Mouse (Mus musculus) stomach, embryonic 14.5 days (tissue): ENCODE measurements around the gene Cd33. TPM values are rescaled to one million over a fixed set of nuclear protein-coding genes. Genes with fewer than 3 reads are reported as not detected.

Experiments used
- ATAC-seq: fragments of 200-750 bp; cut with Nextera tagmentation; 2 replicates; pipeline ENCODE4 v1.8.0; 2017; ENCODE audit warnings: low read depth, moderate TSS enrichment; ENCODE audit not compliant: insufficient number of reproducible peaks, insufficient read depth, low FRiP score
- H3K27ac ChIP-seq: fragments of 300-500 bp; sonication (generic); 2 replicates; pipeline ENCODE4 v1.5.1; 2014; ENCODE audit warnings: mild to moderate bottlenecking, low read length, moderate library complexity, mixed read lengths
- H3K27me3 ChIP-seq: fragments of 300-500 bp; sonication (generic); 2 replicates; pipeline ENCODE4 v1.6.1; 2014; ENCODE audit warnings: low read length, control low read depth, mixed read lengths; ENCODE audit not compliant: control insufficient read depth, insufficient read depth
- H3K36me3 ChIP-seq: fragments of 300-500 bp; sonication (generic); 2 replicates; pipeline ENCODE4 v1.6.1; 2014; ENCODE audit warnings: mild to moderate bottlenecking, control low read depth, low read length, moderate library complexity, mixed read lengths; ENCODE audit not compliant: control insufficient read depth, insufficient read depth
- H3K4me1 ChIP-seq: fragments of 300-500 bp; sonication (generic); 2 replicates; pipeline ENCODE4 v1.6.1; 2014; ENCODE audit warnings: low read length, control low read depth, mixed read lengths; ENCODE audit not compliant: control insufficient read depth, insufficient read depth
- H3K4me2 ChIP-seq: fragments of 300-500 bp; sonication (generic); replicated peaks from 2 replicates; pipeline ENCODE4 v1.6.1; 2014; ENCODE audit warnings: low read depth, low read length, control low read depth
- H3K4me3 ChIP-seq: fragments of 300-500 bp; sonication (generic); 2 replicates; pipeline ENCODE4 v1.5.1; 2014; ENCODE audit warnings: low read depth, low read length, control low read depth
- H3K9ac ChIP-seq: fragments of 300-500 bp; sonication (generic); replicated peaks from 2 replicates; pipeline ENCODE4 v1.6.1; 2014; ENCODE audit warnings: low read depth, mild to moderate bottlenecking, control low read depth, low read length, moderate library complexity, mixed read lengths
- H3K9me3 ChIP-seq: fragments of 300-500 bp; sonication (generic); 2 replicates; pipeline ENCODE4 v1.6.1; 2016; ENCODE audit warnings: low read depth, low read length, control low read depth; ENCODE audit not compliant: control insufficient read depth
- WGBS: fragments of 180-500 bp; shearing (Covaris S2); extraction: QIAGEN DNeasy Blood & Tissue Kit; methylation state at CpG from one replicate; pipeline ENCODE4 v1.1.7; 2014; 5-methylcytosine and 5-hydroxymethylcytosine counted together
- polyA plus RNA-seq: library from polyadenylated mRNA; unstranded; fragments of >200 nt; fragmentation: Nextera tagmentation; extraction: Ambion mirVana; gene quantifications from 2 replicates; pipeline ENCODE4 v1.2.1, GENCODE M21; 2014

Gene Cd33
- polyA plus RNA-seq, 1 experiment from 2014 or later: 1.9 TPM

DNA sequence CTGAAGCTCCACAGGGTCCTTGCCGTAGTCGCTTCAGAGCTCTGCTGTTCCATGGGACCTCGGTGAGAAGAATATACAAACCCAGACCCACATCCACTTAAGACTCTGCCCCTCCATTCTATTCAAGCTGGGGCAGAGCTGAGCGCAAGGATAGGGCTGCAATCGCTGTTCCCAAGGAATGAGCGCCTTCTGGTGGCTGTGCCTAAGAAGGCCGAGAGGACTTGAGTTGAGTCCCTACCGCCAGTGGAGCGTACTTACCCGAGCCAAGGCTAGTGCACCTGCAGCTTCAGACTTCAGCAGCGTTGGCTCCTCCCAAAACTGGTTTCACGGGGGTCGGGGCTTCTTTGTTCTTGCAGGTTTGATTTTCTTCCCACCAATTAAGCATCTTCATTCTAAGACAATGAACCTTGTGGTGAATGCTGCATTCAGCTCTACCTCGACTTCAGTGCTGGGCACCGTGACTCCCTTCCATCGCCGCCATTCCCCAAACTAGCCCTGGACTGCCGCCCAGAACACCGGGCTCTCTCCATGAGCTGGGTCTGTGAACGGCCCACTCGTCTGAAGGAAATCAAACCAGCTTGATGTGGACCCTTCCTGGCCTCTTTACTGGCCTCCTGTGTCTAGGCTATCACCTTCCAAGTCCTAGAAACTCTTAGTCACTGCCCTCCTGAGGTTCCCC, 48.7 kb downstream of the Cd33 start:
- Histone ChIP-seq H3K36me3 (no peaks in the 10 kb centered on the region), H3K27ac (no peak overlapping the region), H3K4me3 (no peak overlapping the region), H3K9me3 (no peaks in the 10 kb centered on the region), H3K27me3 (no peaks in the 10 kb centered on the region), H3K9ac (no peak overlapping the region), H3K4me2 (no peak overlapping the region), H3K4me1 (no peaks in the 10 kb centered on the region)
- 20% methylated on average over 21 of the region's 21 CpGs for WGBS
- ATAC-seq: no peak

DNA sequence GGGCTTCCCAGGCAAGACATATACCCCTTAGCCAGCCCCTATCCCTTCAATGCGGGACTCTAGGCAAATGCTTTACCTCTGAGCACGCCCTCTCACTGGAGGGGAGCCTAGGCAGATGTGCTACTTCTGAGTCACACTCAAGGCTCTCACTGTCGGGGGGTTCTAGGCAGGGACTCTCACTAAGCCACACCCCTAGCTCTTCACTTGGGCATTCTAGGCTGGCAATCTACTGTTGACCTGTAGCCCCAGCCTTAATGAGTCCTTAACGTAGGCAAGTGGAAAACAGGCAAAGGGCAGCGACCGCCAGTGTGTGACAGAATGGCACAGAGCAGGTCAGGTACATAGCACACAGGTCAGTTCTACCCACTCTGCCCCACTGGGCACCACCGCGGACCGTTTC, 53.4 kb downstream of the Cd33 start:
- Histone ChIP-seq H3K4me3 (no peak overlapping the region), H3K9ac (no peak overlapping the region), H3K4me2 (no peak overlapping the region), H3K9me3 (no peaks in the 10 kb centered on the region), H3K27me3 (0 out of 2 replicates have a peak, but pooled peaks cover 3% of the 10 kb centered on the region), H3K36me3 (no peaks in the 10 kb centered on the region), H3K4me1 (no peaks in the 10 kb centered on the region), H3K27ac (no peak overlapping the region)
- 61% methylated on average over 9 of the region's 9 CpGs for WGBS
- ATAC-seq: no peak

DNA sequence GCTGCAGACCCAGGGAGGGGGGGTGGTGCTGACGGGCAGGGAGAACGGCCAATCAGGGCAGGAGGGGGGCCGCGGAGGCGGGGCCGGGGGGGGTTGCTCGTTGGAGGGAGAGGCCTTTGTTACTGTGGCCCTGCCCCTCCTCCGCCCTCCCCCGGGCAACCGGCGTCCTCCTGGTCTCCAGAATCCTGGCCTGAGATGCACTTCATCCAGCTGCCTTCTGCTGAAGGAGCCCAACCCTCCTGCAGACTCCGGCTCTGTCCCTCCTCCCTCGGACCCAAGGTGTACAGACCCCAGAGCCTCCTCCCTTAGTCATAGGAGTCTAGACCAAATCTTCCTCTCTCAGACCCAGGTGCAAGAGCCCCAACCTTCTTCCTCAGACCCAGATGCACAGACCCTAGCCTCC, 54.0 kb downstream of the Cd33 start:
- H3K27ac ChIP-seq: no peak overlapping the region
- peak overlapping the region; percentile 39 for H3K4me3 ChIP-seq
- WGBS: 0% methylated on average over 9 of the region's 13 CpGs
- peak overlapping the region; percentile 52; the same call in 1 of the 2 replicates for H3K9ac ChIP-seq
- 0 out of 2 replicates have a peak, but pooled peaks cover 3% of the 10 kb centered on the region for H3K27me3 ChIP-seq
- ATAC-seq: peak; percentile 81
- H3K9me3 ChIP-seq: no peaks in the 10 kb centered on the region
- H3K4me1 ChIP-seq: no peaks in the 10 kb centered on the region
- H3K36me3 ChIP-seq: no peaks in the 10 kb centered on the region
- peak overlapping the region; percentile 67 for H3K4me2 ChIP-seq

DNA sequence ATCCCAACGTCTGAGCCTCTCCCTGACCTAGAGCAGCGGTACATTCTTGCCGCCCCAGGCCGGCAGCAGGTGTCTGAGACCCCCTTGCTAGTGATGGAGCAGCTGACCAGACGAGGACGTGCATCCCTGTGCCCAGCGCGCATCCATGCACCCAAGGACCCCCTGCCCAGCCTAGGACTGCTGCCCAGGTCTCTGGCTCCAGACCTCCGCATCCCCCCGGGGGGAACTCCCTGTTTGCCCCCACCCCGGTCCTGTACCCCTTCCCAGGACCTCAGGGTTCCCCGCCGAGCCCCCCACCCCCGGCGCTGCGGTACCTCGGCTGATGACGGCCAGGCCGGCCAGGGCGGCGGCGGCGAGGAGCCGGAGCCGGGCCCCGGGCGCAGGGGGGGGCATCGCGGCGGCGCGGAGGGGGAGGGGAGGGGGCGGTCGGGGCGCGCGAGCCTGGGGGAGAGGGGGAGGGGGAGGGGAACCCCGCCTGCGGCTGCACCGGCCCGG, 54.5 kb downstream of the Cd33 start, which contains the start of gene Iglon5:
Gene Iglon5 (minus strand): TSS at position 445 of the 495 bp plus-strand sequence.
- H3K4me1 ChIP-seq: no peaks in the 10 kb centered on the region
- no peaks in the 10 kb centered on the region for H3K9me3 ChIP-seq
- no peak within 1 kb of the TSS for H3K27ac ChIP-seq
- H3K36me3 ChIP-seq: no peaks in the 10 kb centered on the region
- 0 out of 2 replicates have a peak, but pooled peaks cover 3% of the 10 kb centered on the region for H3K27me3 ChIP-seq
- 2% methylated on average over 26 of the region's 41 CpGs for WGBS
- H3K4me3 ChIP-seq: peak within 1 kb of the TSS; percentile 39
- peak within 1 kb of the TSS; percentile 67 for H3K4me2 ChIP-seq
- H3K9ac ChIP-seq: peak within 1 kb of the TSS; percentile 52
- peak; percentile 19; the same call in 1 of the 2 replicates for ATAC-seq

DNA sequence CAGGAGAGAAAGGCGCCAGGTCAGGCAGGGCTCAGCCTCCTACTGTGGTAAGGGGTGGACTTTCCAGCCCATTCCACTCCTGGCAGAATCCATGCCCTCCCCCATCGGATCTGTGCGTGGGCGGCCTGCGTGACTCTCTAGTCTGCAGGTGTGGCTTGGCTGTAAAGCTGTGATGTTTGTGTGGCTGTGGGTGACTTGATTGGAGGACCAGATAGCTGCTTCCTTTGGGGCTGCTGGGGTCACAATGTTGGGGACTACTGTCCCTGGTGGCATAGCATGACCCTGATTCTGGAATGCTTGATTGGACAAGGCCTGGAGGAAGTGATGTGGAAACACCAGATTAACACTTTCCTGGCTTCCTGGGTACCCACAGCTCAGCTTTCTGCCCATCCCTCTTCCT, 55.6 kb downstream of the Cd33 start:
- no peaks in the 10 kb centered on the region for H3K36me3 ChIP-seq
- H3K4me1 ChIP-seq: no peaks in the 10 kb centered on the region
- no peak overlapping the region for H3K4me3 ChIP-seq
- no peak for ATAC-seq
- H3K9me3 ChIP-seq: no peaks in the 10 kb centered on the region
- H3K27me3 ChIP-seq: 0 out of 2 replicates have a peak, but pooled peaks cover 3% of the 10 kb centered on the region
- H3K9ac ChIP-seq: no peak overlapping the region
- no peak overlapping the region for H3K27ac ChIP-seq
- 52% methylated on average over 5 of the region's 5 CpGs for WGBS
- H3K4me2 ChIP-seq: no peak overlapping the region

DNA sequence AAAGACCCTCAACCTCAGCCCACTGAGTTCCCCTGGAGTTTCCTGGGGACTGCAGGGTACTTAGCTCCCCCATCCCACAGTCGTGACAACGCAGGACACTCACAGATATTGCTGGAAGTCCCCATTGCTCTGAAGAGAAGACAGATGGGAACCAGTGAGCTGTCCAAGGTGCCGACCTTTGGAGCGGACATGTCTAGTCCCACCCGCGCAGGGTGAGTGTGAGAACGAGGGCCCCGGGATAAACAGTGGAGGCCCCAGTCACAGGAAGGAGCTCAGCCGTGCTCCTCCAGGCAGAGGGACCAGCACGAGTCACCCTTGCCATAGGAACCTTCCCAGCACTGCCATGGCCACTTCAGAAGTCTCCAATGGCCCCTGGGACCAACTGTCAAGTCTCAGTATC, 61.0 kb downstream of the Cd33 start:
- no peak overlapping the region for H3K4me3 ChIP-seq
- H3K4me2 ChIP-seq: no peak overlapping the region
- H3K27me3 ChIP-seq: no peaks in the 10 kb centered on the region
- no peaks in the 10 kb centered on the region for H3K4me1 ChIP-seq
- WGBS: 7% methylated on average over 10 of the region's 10 CpGs
- no peaks in the 10 kb centered on the region for H3K36me3 ChIP-seq
- no peaks in the 10 kb centered on the region for H3K9me3 ChIP-seq
- no peak overlapping the region for H3K9ac ChIP-seq
- H3K27ac ChIP-seq: no peak overlapping the region
- ATAC-seq: no peak

DNA sequence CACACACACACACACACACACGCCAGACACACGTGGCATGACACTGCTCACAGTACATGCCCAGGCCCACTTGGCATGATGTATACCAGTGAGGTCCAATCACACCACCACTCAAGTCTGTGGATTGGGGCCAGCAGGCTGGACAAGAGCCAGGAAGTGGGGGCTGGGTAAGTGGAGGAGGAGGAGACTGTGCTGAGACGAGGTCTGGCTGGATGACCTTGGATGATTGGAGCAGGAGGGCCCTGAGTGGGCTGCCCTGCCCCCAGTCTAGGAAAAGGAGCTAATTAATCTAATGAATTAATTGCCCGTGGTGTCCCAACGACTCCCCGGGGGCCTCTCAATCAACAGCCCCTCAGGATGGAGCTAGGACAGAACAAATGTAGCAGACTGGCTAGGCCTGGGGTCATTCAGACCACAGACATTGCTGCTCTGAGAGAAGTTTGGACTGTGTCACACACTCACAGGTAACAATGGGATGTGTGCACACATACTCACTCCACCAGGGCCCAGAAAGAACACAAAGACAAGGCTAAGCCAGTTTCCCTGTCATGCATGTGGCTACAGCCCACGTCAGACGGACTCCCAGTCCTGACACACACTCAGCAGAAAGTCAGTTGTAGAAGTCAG, 62.0 kb downstream of the Cd33 start:
- Histone ChIP-seq H3K9ac (no peak overlapping the region), H3K4me3 (no peak overlapping the region), H3K27ac (no peak overlapping the region), H3K9me3 (no peaks in the 10 kb centered on the region), H3K4me2 (no peak overlapping the region), H3K4me1 (no peaks in the 10 kb centered on the region), H3K36me3 (no peaks in the 10 kb centered on the region), H3K27me3 (peaks cover 4% of the 10 kb centered on the region; the same call in 1 of the 2 replicates)
- ATAC-seq: 0 out of 2 replicates have a peak, but pooled peaks have one; percentile 24
- 53% methylated on average over 8 of the region's 8 CpGs for WGBS

DNA sequence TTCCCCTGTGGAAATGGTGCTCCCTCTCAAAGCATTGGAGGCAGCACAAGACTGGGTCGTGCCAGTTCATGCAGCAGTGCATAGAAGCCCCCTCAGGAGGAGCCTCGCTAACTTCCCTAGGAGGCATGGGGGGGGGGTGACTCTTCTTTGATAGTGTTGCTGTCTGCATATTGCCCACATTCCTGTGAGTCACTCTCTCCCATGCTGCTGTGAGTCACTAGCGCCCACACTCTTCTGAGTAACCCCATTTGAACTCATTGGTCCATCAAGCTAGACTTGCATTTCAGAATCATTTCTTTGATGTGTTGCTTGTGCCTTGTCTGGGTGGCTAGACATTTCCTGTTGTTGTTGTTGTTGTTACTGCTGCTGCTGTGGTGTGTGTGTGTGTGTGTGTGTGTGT, 63.0 kb downstream of the Cd33 start:
- no peaks in the 10 kb centered on the region for H3K9me3 ChIP-seq
- no peak for ATAC-seq
- H3K4me2 ChIP-seq: no peak overlapping the region
- H3K9ac ChIP-seq: no peak overlapping the region
- H3K27me3 ChIP-seq: peaks cover 9% of the 10 kb centered on the region; the same call in 1 of the 2 replicates
- no peaks in the 10 kb centered on the region for H3K36me3 ChIP-seq
- no peak overlapping the region for H3K27ac ChIP-seq
- H3K4me1 ChIP-seq: no peaks in the 10 kb centered on the region
- no peak overlapping the region for H3K4me3 ChIP-seq
- 74% methylated on average over 3 of the region's 3 CpGs for WGBS
